Mouse (Mus musculus) forebrain, embryonic 14.5 days (tissue): ENCODE results near the gene Gm4847. TPM values are rescaled to one million over a fixed set of nuclear protein-coding genes. Genes with fewer than 3 reads are reported as not detected.

ENCODE experiments used
- ATAC-seq: fragments of 200-750 bp; cut with Nextera tagmentation; 2 replicates; pipeline ENCODE4 v1.8.0; 2017; ENCODE audit warnings: mild to moderate bottlenecking, moderate library complexity
- DNase-seq: peaks from one replicate; pipeline ENCODE4 v3.0.0-alpha.2; 2015; ENCODE audit warnings: low spot score
- H3K27ac ChIP-seq: fragments of 300-500 bp; sonication (generic); 2 replicates; pipeline ENCODE4 v1.5.1; 2014; ENCODE audit warnings: low read depth, mild to moderate bottlenecking, control low read depth, low read length, moderate library complexity
- H3K27me3 ChIP-seq: fragments of 300-500 bp; sonication (generic); replicated peaks from 2 replicates; pipeline ENCODE4 v1.6.1; 2014; ENCODE audit warnings: low read length, control low read depth, mixed read lengths; ENCODE audit not compliant: control insufficient read depth, insufficient read depth
- H3K36me3 ChIP-seq: fragments of 300-500 bp; sonication (generic); 2 replicates; pipeline ENCODE4 v1.6.1; 2014; ENCODE audit warnings: low read length, control low read depth; ENCODE audit not compliant: control insufficient read depth, insufficient read depth
- H3K4me1 ChIP-seq: fragments of 300-500 bp; sonication (generic); 2 replicates; pipeline ENCODE4 v1.6.1; 2014; ENCODE audit warnings: antibody characterized with exemption, low read length, control low read depth; ENCODE audit not compliant: control insufficient read depth, insufficient read depth
- H3K4me2 ChIP-seq: fragments of 300-500 bp; sonication (generic); 2 replicates; pipeline ENCODE4 v1.6.1; 2014; ENCODE audit warnings: mild to moderate bottlenecking, control low read depth, low read length
- H3K4me3 ChIP-seq: fragments of 300-500 bp; sonication (generic); 2 replicates; pipeline ENCODE4 v1.5.1; 2014; ENCODE audit warnings: low read depth, low read length, control low read depth
- H3K9ac ChIP-seq: fragments of 300-500 bp; sonication (generic); 2 replicates; pipeline ENCODE4 v1.6.1; 2014; ENCODE audit warnings: mild to moderate bottlenecking, low read length, control low read depth, moderate library complexity
- H3K9me3 ChIP-seq: fragments of 300-500 bp; sonication (generic); replicated peaks from 2 replicates; pipeline ENCODE4 v1.6.1; 2016; ENCODE audit warnings: low read length, control low read depth, mixed read lengths; ENCODE audit not compliant: control insufficient read depth
- WGBS: fragments of 180-500 bp; shearing (Covaris S2); extraction: QIAGEN DNeasy Blood & Tissue Kit; methylation state at CpG from one replicate; pipeline ENCODE4 v1.1.7; 2014; 5-methylcytosine and 5-hydroxymethylcytosine counted together
- microRNA-seq: library from miRNA; unstranded; fragments of <30 nt; microRNA quantifications from one replicate; pipeline ENCODE4, GENCODE M21; 2016
- polyA plus RNA-seq: library from polyadenylated mRNA; unstranded; fragments of >200 nt; fragmentation: Nextera tagmentation; extraction: Ambion mirVana; gene quantifications from 2 replicates; pipeline ENCODE4 v1.2.1, GENCODE M21; 2014

Gm4847 gene
- not detected in 2 replicates for polyA plus RNA-seq

GRCm38 (mm10) chr1:166647593-166647992, at the start of gene Gm4847:
TSS of gene Gm4847 (minus strand) at chr1:166647693.
- H3K4me1 ChIP-seq, result no peaks in the 10 kb centered on the region
- no peaks in the 10 kb centered on the region for H3K36me3 ChIP-seq
- DNase-seq, result no peak
- H3K27me3 ChIP-seq, result no peaks in the 10 kb centered on the region
- H3K4me2 ChIP-seq, result no peak within 1 kb of the TSS
- H3K9me3 ChIP-seq, result no peaks in the 10 kb centered on the region
- H3K9ac ChIP-seq, result no peak within 1 kb of the TSS
- no peak within 1 kb of the TSS for H3K27ac ChIP-seq
- H3K4me3 ChIP-seq, result no peak within 1 kb of the TSS
- ATAC-seq, result no peak
- WGBS, result 96% methylated on average over 2 of the region's 2 CpGs

DNA sequence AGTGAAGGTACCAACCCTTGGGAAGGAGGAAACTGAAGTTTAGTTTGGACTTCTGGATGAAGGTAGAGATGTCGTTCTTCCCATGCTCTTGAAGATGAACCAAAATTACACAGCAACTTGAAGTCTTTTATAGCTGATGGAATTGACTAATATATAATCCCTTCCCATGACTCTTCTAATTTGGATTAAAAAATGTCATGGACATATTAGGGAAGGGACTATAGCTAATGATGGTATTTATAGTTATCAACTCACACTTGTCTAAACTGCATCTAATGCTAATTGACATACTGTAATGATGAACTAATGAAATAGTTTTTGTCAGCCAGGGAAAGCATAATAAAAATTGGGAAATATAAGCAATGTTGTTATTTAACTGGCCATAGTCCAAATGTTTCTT, 34.3 kb upstream of the Gm4847 start, which contains the start of gene Fmo9:
Gene Fmo9 (minus strand): TSS at position 101 of the 400 bp plus-strand sequence.
- ATAC-seq, result no peak
- no peak within 1 kb of the TSS for H3K9ac ChIP-seq
- no peaks in the 10 kb centered on the region for H3K27me3 ChIP-seq
- no peak within 1 kb of the TSS for H3K27ac ChIP-seq
- H3K4me1 ChIP-seq, result no peaks in the 10 kb centered on the region
- H3K4me2 ChIP-seq, result no peak within 1 kb of the TSS
- no peak for DNase-seq
- H3K36me3 ChIP-seq, result no peaks in the 10 kb centered on the region
- H3K9me3 ChIP-seq, result no peaks in the 10 kb centered on the region
- H3K4me3 ChIP-seq, result no peak within 1 kb of the TSS
- WGBS, result 98% methylated on average over 1 of the region's 1 CpGs

GRCm38 (mm10) chr1:166669264-166669663, 21.8 kb upstream of the Gm4847 start:
- H3K27me3 ChIP-seq, result no peaks in the 10 kb centered on the region
- H3K9ac ChIP-seq, result no peak overlapping the region
- no peak for DNase-seq
- 88% methylated on average over 5 of the region's 5 CpGs for WGBS
- no peak for ATAC-seq
- no peaks in the 10 kb centered on the region for H3K9me3 ChIP-seq
- no peak overlapping the region for H3K27ac ChIP-seq
- H3K4me2 ChIP-seq, result no peak overlapping the region
- H3K4me3 ChIP-seq, result no peak overlapping the region
- H3K36me3 ChIP-seq, result no peaks in the 10 kb centered on the region
- H3K4me1 ChIP-seq, result no peaks in the 10 kb centered on the region

DNA sequence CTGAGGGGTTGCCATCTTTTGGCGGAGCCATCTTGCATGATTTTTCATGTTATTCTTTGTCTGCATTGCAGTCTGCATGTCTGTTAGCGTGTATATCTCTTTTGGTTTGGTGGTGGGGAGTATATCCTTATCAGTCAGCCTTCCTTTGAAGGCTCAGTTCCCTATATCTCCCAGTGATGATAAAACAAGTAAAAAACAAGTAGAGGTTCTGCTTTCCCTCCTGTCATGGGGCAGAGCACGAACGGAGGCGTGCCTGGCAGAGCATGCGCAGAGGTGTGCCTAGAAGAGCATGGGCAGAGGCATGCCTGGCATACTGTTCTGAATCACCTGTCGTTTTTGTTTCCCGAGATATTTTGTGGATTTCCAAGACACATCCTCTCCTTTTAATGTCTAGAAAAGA, 13.3 kb upstream of the Gm4847 start:
- ATAC-seq (no peak), DNase-seq (no peak)
- H3K27ac ChIP-seq, result no peak overlapping the region
- no peaks in the 10 kb centered on the region for H3K36me3 ChIP-seq
- H3K4me2 ChIP-seq, result no peak overlapping the region
- H3K9me3 ChIP-seq, result no peaks in the 10 kb centered on the region
- H3K4me1 ChIP-seq, result no peaks in the 10 kb centered on the region
- H3K27me3 ChIP-seq, result no peaks in the 10 kb centered on the region
- H3K4me3 ChIP-seq, result no peak overlapping the region
- WGBS, result 90% methylated on average over 8 of the region's 8 CpGs
- H3K9ac ChIP-seq, result no peak overlapping the region

Small RNAs within 50 kb of the gene (microRNA-seq; reads per million reads assigned to microRNA genes)
- gene Gm22992, result not detected

Other genes starting within 250 kb of the Gm4847 start
- gene Pogk, start 237.8 kb downstream of the Gm4847 start, polyA plus RNA-seq, result 34.0 and 36.4 TPM in 2 replicates
- gene Gm4846, start 150.1 kb downstream of the Gm4847 start, polyA plus RNA-seq, result not detected in 2 replicates
- gene Fmo9, start 34.2 kb upstream of the Gm4847 start, polyA plus RNA-seq, result not detected in 2 replicates